Mouse (Mus musculus) lung, postnatal 25 days (tissue): ENCODE measurements around the gene Gria4.
A peak's percentile ranks its signal among the peaks of the same experiment; 100 is the strongest.
"Not testable (repeated sequence)": the region's sequence is repeated elsewhere in the genome, so short reads cannot be mapped to it uniquely, and the experiment has no call there.

Source experiments
- DNase-seq: peaks from one replicate; pipeline ENCODE4 v3.0.0; 2022; ENCODE audit warnings: low spot score

The Gria4 gene

DNA sequence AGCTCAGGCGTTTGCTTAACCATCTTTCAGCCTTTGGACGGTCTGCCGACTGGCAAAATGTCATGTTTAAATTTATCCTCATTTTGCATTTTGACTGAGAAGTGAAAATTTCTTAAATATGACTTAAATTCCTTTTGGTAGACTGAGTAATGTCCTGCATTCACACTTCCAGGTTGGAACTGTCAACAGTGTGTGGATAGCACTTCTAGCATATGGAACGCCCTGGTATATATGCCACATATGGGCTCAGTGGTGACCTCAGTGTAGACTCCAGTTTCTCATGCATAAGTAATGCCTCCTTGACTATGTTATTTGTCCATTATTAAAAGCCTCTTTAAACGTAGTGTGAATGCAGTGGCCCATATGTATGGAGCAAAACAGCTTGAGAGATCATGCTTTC, 222.4 kb downstream of the Gria4 start:
- no peak for DNase-seq

DNA sequence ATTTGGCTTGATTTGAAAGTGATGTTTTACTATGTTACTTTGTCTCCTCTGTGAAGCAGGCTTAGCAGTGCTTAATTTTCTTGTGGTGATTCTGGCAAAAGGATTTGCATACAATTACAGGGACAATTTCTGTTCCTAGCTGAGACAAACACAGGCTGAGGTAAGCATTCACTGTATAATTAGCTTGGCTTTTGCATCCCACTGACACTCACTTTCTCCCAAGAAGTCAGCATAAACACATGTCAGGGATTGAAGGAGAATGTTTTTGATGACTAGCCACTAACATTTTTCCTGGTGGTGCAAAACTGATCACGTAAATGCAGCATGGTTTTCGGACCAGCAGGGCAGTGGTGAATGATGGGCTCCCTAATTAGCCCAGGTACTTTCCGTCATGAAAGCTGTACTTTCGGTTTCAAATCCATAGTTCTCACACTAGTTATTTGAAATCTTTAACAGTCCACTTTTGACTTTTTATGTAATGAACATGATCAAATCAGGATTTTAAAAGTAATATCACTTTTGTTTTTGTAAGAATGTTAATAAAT, 240.5 kb downstream of the Gria4 start:
- DNase-seq = no peak

DNA sequence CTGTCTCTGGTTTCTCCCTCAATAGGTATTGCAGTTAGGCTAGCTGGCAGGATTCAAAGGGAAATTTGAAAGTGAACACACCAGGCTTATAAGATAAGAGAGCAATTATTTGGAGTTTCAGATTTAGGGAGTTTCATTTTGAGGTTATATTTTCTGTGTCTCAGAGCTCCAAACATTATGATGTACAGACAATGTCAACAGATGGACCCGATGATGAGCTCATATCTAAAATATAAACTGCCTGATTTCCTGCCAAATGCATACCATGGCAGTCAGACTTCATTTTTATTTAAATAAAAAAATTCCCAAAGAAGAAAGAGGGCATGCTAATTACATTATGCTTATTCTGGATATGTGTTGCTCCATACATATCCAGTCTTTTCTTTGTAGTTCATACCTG, 256.8 kb downstream of the Gria4 start:
- no peak for DNase-seq

DNA sequence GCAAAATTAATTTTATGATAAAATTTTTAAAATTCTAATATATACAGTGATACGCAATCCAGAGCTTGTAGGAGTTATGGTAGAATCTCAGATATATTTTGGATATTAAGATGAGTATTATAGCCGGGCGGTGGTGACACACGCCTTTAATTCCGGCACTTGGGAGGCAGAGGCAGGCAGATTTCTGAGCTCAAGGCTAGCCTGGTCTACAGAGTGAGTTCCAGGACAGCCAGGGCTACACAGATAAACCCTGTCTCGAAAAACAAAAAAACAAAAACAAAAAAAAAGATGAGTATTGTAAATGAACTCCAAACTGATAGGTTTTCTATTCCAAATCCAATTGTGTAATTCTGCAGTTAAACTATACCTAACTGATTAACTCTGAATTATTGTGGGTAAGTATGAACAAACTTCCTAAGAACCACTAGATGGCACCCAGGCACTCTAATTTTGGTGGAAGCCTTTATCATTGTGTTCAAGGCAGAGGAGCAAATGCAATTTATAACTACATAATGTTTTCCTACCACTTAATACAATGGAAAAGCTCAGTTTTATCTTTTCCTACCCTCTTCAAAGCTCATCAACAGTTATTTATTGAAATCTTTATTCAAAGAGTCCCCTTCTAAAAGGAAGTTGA, 259.4 kb downstream of the Gria4 start:
- no peak for DNase-seq

DNA sequence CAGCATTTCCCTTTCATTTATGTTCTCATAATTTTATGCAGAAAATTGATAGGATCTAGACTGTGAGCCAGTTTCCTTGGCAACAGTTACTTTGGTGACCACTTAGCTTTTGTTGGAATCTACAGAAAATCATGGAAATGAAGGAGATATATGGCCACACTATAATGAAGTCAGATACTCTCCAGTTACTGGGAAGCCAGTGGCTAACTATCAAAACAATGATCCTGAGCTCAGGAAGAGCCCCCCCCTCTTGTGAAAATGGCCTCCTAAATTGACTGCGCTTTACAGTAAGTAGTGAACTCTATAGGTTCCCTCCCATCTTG, 281.5 kb downstream of the Gria4 start:
- no peak for DNase-seq

DNA sequence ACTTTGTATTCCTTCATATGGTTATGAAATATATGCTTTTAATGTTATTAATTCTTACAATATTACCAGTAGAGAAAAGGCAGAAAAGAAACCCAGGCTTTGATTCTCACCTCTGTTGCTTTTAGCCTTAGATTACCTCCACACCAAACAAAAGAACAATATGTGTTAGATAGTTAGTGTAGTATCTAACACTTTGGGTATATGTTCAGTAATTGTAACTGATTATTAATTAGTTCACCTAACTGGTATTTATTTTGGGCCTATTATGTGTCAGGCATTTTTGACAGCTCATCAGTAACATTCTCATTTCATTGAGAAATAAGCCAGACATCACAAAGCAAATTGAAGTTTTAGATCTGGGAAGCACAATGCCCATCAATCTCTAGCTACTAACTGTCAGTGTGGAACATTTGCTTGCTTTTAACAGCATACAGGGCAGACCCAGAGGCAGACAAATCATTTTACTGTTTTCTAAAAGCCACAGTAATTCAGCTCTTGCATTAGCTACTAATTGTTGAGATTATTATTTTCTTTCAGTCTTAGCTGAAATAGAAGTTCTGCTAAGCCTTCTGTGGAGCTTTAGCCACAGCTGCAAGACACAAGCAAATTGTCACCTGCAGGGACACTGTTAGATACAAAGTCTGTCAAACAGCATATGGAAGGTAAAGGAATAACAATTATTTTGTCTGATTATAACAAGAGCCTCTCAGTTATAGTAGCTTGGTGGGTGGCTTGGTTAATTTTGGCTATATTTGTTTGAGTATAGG, 282.1 kb downstream of the Gria4 start:
- no peak for DNase-seq

DNA sequence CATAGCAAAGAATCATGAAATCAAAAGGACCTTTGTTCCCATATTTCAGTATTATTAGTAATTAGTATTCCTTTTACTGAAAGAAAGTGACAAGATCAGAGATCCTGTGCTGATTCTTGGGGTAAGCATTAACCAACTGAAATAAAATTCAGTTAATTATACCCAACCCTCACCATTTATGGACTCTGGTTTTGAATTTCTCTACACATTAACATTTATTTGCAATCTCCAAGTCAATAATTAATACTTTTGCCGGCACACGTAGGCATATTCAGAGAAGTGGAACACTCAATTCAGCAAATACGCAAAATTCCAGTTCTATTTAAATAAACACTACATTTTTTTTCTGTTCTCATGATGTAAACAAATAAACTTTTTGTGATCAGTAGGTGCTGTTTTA, 289.9 kb downstream of the Gria4 start:
- no peak for DNase-seq

DNA sequence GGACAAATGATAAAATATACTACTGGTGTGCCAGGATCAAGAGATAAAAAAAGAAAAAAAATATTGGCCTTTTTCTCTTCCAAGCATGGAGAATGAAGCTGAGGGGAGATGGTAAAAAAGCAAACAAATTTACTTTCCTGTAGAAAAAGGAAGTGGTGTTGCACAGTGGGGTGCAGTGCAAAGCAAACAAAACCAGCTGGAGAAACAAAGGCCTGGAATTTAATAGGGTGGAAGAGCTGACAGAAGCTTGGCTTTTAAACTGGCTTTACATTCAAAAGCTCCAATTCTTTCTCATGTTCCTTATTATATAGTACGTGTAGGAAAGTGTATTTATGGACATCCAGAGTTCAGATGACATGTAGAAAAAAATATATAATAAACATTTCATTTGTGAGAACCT, 290.9 kb downstream of the Gria4 start:
- DNase-seq = no peak

DNA sequence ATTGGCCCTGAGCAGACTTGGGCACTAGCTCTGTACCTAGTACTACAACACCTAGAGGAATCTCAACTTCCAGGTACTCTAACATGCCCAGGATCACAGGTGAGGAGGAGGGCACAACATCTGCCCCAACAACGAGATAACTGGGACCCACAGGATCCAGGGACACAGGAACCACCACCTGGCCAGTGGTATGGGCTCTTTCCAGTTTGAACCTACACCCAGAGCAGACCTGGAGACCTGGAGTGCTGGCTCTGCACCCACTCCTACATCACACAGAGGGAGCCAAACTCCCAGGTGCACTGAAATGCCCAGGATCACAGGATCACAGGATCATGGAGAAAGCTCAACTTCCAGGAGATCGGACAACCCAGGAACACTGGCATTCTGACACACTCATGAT, 309.6 kb downstream of the Gria4 start:
- no peak for DNase-seq

DNA sequence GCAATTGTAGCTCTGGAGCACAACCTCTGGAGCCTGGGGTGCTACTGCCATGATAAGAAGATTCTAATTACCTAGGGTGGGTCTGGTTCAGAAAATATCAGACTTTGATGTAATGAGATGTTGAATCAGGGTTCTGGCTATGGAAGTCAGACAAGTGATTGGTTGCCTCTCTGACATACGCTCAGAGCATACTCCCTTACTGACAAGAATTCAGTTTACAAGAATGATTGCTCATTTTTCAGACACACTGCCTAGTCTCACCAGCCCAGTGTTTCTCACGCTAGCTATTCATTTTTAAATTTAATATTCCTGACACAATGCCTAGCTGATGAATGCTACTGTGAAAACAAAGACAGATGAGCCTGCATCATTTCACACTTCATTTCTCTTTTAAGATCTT, 311.5 kb downstream of the Gria4 start:
- no peak for DNase-seq

DNA sequence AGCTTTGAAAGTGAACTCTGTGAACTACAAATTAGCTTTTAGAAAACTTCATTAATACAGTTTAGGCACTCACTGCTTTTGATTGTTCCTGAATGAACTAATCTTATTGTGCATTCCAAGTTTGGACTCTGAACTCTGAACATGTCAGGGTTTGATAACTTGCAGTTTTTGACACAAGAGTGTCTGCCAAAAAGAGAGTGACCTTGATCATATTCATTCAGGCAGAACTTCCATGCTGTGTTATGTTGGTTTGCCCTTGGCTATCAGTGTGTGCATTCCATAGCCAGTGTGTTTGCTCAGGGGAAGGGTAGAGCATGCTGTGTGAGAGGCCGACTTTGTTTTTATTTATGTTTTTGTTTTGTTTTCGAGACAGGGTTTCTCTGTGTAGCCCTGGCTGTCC, 325.2 kb downstream of the Gria4 start:
- no peak for DNase-seq

DNA sequence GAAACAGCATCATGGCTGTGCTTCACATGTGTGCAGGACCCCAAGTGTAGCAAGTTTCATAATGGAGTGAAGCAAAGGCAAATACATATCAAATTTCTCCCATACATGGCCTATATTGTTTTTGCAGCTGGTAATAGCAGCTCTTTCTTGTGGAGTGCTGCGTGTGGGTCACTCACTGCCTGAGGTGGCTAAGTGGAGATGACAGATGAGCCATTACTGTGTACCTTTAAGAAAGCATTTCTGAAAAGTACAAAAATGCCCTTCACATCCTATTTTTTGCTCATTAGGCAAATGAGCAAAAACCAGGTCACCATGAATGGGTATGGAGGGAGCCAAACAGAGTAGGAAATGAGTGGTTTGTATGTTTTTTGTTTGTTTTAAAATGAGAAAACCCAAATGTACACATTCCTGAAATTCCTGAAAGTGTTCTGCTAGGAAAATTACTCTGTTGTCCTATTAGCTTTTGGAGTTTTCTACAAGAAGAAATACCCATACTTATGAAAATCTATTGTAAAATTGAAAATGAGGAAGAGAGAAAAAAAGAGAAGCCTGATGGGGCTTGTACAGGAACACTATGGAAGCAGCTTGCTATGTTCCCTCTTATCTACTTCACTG, 336.5 kb downstream of the Gria4 start:
- DNase-seq = no peak

DNA sequence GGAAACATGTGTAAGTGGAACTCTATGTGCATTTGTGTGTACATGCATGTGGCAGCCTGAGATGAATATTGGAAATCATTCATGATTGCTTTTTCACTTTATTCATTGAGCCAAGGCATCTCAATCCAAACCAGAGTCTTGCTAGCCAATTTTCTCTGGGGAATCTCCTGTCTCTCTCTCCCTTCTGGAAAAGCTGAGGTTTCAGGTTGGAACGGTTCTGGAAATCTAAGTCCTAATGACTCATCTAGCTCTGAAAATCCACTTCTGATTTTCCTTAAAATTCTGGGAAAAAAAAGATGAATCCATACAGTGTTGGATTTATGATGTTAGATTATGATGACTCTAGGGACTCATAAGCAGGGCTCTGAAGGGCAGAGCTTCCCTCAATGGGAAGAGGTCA, 337.8 kb downstream of the Gria4 start:
- DNase-seq = no peak

DNA sequence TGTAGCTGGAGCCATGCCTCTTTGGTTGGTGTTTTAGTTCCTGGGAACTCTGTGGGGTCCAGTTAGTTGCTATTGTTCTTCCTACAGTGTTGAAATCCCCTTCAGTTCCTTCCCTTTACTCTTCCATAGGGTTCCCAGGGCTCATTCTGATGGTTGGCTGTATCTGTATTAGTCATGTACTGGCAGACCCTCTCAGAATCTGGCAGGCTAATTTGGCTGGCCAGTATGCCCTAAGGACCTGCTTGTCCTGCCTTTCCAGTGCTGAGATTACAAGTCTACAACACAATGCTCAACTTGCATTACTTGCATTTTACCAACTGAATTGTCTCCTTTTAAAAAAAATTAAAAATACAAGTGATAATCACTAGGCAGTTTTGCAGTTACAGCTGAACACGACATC, 338.4 kb downstream of the Gria4 start:
- DNase-seq = no peak

DNA sequence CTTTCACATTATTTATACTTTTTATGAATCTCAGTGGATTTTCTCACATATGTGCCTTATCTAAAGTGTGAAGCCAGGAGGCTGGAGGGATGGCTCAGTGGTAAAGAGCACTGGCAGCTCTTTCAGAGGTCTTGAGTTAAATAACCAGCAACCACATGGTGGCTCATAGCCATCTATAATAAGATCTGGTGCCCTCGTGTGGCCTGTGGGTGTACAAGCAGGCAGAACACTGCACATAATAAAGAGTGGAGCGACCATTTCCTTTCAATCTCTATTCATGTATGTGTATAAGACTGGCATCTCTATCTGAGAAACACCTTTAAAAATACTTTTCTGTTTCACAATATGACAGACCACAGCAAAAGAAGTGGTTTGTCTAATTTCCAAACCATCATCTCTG, 353.1 kb downstream of the Gria4 start:
- peak; percentile 5 for DNase-seq

DNA sequence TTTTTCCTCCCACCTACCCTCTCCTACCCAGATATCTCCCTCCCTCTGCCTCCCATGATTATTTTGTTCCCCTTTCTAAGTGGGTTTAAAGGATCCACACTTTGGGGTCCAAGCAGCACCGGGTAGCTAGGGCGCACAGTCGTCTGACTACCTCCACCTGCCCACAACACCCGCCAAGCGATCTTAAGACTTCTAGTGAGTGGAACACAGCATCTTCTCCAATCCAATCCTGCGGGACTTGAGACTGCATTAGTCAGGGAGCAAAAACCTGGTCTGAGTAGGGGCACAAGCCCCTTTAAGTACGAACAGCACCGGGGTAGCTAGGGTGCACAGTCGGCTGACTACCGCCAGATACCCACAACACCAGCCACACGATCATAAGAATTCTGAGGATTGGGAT, 395.2 kb downstream of the Gria4 start:
- not testable (repeated sequence) for DNase-seq

DNA sequence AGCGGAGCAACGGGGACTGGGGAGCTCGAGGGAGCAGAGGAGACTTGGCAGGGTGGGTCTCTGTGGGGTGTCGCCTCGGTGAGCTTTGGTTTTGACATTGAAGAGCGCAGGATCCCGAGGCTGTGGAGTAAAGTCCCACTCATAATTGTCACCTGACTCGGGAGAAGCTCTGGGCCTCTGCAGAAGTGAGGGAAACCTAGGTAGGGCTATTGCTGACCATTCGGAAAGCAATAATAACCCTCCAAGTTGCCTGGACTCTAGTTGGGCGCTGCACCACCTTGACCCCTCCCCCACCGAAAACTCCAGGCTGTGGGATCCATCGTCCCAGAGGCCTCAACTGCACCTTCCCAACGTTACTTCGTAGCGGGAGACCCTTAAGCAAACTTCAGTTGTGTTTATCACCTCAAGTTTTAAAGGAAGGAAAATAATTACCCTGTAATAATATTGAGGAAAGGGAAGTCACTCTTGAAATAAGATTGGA, 419.4 kb downstream of the Gria4 start:
- no peak for DNase-seq

DNA sequence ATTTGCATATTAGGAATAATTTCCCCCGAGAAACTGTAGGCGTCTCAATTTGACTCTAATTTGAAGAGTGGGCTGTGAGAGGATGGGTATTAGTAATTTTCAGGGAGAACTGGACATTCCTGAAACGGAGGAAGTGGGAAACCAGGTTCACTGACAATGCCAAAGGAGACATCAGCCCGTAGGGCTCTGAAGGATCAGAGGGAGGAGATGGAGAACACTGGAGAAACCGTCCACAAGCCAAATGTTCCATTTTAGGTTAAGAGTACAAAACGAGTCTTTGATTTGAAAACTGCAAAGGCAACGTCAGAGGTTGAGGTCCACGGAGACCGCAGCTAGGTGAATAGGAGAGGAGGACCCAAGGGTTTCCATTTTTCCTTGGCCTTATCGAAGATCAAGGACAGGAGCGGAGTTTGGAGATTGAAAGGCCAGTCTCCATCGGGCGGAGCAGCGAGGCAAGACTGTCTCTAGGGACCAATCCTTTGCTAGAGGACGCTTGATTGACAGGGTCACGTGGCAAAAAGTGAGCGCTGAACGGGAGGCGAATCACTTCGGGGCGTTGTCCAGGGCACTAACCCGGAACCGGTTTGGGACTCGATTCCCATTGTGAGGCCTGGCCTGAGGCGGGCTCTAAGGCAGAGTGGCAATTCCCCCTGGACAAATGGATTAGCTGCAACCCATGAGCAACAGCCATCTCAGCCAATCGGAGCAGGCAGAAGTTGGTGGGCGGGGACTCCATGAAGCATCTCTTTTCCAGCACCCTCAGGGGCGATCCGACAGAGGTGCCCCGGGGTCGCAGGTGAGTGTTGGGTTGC, 420.0 kb downstream of the Gria4 start, which contains the start of gene Msantd4:
Gene Msantd4, plus strand, starts transcription at position 735 of the 812 bp plus-strand sequence.
- peak; percentile 99 for DNase-seq
